Mouse (Mus musculus): ENCODE data around the gene Cyp2c38. TPM values are rescaled to one million over a fixed set of nuclear protein-coding genes. Genes with fewer than 3 reads are reported as not detected.
"Not testable (repeated sequence)": the region's sequence is repeated elsewhere in the genome, so short reads cannot be mapped to it uniquely, and the experiment has no call there.

Gene Cyp2c38
- polyA plus RNA-seq (2015; fragmentation: Nextera tagmentation; extraction: Ambion mirVana): not detected in 2 replicates

DNA sequence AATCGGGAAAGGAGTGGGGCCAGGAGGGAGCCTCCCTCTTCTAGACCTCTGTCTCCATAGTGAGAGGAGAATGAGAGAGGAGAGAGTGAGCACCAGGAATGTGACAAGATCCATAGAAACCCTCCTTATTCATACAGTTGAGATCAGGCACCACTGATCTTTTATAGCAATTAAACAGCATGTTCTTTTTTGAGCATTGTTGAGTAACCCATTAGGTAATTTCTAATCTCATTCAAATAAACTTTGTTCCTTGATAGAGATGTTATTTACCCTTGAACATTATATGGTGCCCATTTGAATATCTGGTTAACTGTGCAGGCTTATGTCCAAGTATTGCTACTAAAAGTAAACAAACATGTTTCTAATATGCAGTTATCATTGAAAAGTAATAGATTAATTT, at the start of gene Cyp2c38:
Gene Cyp2c38 (minus strand): TSS at position 135 of the 400 bp plus-strand sequence.
- no peak for DNase-seq (ENCODE audit: low spot score)

DNA sequence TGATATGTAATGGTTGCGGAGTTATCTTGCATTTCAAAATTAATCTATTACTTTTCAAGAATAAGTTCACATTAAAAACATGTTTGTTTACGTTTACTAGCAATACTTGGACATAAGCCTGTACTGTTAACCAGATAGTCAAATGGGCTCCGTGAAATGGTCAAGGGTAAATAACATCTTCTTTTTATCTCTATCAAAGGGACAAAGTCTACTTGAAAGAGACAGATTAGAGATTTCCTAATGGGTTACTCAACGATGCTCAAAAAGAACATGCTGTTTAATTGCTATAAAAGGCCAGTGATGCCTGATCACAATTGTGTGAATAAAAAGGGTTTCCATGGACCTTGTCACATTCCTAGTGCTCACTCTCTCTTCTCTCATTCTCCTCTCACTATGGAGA, 47.7 kb upstream of the Cyp2c38 start, which contains the start of gene Cyp2c39:
Gene Cyp2c39 (plus strand): TSS at position 329 of the 400 bp plus-strand sequence.
- DNase-seq (ENCODE audit: low spot score): no peak

DNA sequence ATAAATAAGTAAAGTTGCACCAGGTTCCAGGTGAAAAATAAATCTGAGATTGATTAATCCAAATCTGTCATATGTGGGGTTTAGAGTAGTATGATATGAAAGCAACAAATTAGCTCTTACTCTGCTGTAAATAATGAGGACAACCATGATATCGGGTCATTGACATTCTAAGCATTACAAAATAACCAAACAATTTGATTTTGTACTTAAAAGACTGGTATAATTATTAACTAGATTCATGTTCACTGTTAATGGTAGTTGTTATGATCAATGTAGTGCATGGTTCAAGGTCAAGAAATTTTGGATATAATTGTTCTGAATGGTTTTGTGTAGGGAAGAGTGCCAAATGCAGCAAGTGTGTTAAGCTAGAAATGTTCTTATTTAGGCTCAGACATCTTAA, 46.7 kb upstream of the Cyp2c38 start:
- DNase-seq (ENCODE audit: low spot score): no peak

DNA sequence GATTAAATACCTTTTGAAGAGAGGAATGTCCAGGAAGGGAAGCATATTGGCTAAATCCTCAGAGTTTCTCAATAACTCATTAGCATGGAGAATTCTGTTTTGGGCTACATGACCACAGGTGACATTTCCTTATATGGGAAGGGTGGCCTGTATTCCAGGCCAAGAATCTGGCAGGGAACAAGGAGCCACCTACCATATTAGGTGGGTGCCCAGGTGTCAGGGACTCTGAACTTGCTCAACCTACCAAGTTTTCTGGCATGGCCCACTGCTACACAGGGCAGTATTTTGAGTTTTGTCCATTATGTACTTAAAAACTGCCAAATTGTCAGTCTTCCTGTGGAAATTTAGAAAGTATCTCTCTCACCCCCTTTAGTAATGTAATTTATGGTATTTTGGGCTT, 43.5 kb upstream of the Cyp2c38 start:
- DNase-seq (ENCODE audit: low spot score): no peak

DNA sequence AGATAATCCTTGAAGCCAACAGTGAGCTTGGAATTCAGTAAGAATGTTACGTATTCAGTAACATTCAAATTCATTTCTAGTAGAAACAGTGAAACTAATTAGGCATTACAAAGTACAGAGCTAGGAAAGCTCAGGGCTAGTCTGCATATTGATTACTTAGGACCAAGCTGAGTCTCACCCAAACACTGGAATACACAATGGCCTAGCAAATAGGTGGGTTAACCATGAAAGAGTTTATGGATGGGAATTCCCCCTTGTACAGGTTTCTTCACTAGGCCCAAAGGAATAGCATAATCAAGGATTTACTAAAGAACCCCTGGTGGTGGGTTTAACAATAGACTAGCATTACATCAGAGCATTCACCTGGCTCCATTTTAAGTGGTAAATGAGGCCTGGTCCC, 21.1 kb upstream of the Cyp2c38 start:
- DNase-seq (ENCODE audit: low spot score): not testable (repeated sequence)

DNA sequence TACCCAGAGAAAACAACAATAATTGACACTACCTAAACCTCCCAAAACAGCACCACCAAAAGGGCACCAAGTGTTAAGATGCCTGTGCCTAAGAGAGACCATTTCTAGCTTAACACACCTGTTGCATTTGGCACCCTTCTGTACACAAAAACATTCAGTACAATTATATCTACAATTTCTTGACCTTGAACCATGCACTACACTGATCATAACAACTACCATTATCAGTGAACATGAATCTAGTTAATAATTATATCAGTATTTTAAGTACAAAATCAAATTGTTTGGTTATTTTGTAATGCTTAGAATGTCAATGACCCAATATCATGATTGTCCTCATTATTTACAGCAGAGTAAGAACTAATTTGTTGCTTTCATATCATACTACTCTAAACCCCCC, 1.0 kb upstream of the Cyp2c38 start:
- DNase-seq (ENCODE audit: low spot score): no peak

Other genes with a start within 250 kb of the Cyp2c38 start
- not detected in 2 replicates for gene Cyp2c29, start 193.7 kb downstream of the Cyp2c38 start, polyA plus RNA-seq (2015; fragmentation: Nextera tagmentation; extraction: Ambion mirVana)
- gene Cyp2c39, start 47.8 kb upstream of the Cyp2c38 start, polyA plus RNA-seq (2015; fragmentation: Nextera tagmentation; extraction: Ambion mirVana): not detected in 2 replicates
- gene Cyp2c67, start 186.0 kb upstream of the Cyp2c38 start, polyA plus RNA-seq (2015; fragmentation: Nextera tagmentation; extraction: Ambion mirVana): not detected in 2 replicates